Mouse (Mus musculus) subcutaneous adipose tissue, adult 2 months (tissue): Measurements from ENCODE around the gene Olfr533. TPM values are rescaled to one million over a fixed set of nuclear protein-coding genes. Genes with fewer than 3 reads are reported as not detected.

ENCODE experiments used
- polyA plus RNA-seq: library from polyadenylated mRNA; depleted of rRNA; stranded (reverse); fragments of >200 nt; gene quantifications from 2 replicates; pipeline ENCODE4 v1.2.3, GENCODE M21; 2012; ENCODE audit warnings: low replicate concordance; rRNA removed

Gene Olfr533
- polyA plus RNA-seq = not detected in 2 replicates

DNA sequence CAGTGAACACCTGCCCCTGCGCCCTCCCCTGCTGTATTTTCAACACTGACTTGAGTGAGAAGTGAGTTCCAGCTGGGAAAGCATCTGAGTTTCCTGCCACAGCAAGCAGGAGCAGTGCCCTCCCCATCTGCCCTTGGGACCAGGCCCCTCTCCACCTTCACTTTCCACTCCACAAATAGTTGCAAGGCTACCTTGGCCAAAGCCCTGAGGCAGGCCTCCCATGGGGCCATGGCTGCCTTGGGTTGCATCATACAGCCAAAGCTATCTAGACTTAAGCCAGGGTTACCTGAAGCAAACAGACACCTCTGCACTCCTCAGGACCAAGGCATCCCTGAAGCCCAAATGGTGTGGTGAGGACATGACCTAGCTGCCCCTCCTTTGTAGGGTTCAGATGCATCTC lies at the start of gene Olfr533:
Gene Olfr533, plus strand, starts transcription at position 301 of the 400 bp plus-strand sequence.

DNA sequence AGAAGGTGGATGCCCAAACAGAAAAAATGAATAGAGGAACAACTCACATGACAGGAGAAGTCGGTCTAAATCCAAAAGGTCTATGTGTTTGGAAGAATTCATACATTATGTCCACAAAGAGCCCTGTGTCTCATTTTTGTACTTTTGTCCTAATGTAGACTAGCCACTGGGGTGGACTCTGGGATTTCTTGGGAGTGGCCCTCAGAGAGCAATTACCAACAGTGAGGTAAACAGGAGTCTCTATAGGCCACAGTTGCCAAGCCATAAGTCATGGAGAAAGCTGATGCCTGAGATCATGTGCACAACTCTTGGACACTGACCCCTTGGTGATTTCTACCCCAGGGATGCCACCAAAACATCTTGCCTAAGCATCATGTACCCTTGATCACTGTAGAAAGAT lies 41.6 kb upstream of the Olfr533 start, which contains the start of gene Olfr532:
Gene Olfr532, minus strand, starts transcription at position 101 of the 400 bp plus-strand sequence.

DNA sequence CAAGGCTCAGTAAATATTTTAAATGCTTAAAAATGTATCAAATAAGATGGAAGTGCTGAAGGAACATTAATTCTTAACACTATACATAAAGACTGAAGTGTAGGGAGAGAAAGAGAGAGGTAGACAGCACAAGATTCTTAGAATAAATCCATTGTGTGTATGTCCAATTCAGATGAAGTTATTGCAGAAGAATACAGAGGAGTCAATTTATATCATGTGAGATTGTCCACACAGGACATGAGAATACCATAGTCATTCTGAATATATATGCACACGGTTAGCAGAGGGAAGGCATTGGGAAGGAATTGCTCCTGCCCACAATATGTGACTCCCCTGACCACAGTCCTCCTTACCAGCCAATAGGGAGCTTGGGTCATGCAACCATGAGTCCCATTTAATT lies 20.7 kb downstream of the Olfr533 start, which contains the start of gene Olfr535:
Gene Olfr535, plus strand, starts transcription at position 301 of the 400 bp plus-strand sequence.

DNA sequence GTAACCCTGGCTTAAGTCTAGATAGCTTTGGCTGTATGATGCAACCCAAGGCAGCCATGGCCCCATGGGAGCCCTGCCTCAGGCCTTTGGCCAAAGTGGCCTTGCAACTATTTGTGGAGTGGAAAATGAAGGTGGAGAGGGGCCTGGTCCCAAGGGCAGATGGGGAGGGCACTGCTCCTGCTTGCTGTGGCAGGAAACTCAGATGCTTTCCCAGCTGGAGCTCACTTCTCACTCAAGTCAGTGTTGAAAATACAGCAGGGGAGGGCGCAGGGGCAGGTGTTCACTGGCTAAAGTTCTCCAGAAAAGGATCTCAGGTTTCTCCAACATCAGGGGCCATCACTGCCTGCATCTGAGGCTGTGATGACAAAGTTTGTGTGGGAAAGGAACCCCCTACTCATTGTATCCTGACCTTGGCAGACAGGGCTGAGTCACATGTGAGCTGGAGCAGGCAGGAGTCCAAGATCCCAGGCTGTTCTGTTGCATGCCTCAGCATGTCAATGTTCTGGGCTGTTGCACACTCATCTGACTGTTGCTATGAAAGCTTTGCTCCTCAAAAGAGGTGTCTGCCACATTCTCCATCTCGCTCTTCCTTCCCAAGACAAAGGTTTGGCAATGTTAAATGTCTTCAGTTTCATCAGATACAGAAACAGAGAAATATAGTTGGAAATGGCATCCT lies 44.3 kb downstream of the Olfr533 start, which contains the start of gene Olfr536:
Gene Olfr536, minus strand, starts transcription at position 51 of the 676 bp plus-strand sequence.

Other genes starting within 250 kb of the Olfr533 start
- 0.36 and 1.7 TPM in 2 replicates for gene Cd163l1, start 245.1 kb upstream of the Olfr533 start, polyA plus RNA-seq
- 0.04 and 0.13 TPM in 2 replicates for gene 5830411N06Rik, start 216.1 kb upstream of the Olfr533 start, polyA plus RNA-seq
- gene Olfr525, start 142.5 kb upstream of the Olfr533 start, polyA plus RNA-seq = not detected in 2 replicates
- not detected in 2 replicates for gene Olfr527, start 129.4 kb upstream of the Olfr533 start, polyA plus RNA-seq
- gene Olfr60, start 101.7 kb upstream of the Olfr533 start, polyA plus RNA-seq = 0.13 and 0.27 TPM in 2 replicates
- gene Olfr530, start 87.0 kb upstream of the Olfr533 start, polyA plus RNA-seq = not detected in 2 replicates
- not detected in 2 replicates for gene Olfr531, start 60.5 kb upstream of the Olfr533 start, polyA plus RNA-seq
- gene Olfr532, start 41.7 kb upstream of the Olfr533 start, polyA plus RNA-seq = not detected in 2 replicates
- gene Olfr535, start 20.8 kb downstream of the Olfr533 start, polyA plus RNA-seq = not detected in 2 replicates
- gene Olfr536, start 44.0 kb downstream of the Olfr533 start, polyA plus RNA-seq = not detected in 2 replicates
- gene Olfr538, start 104.5 kb downstream of the Olfr533 start, polyA plus RNA-seq = not detected in 2 replicates
- gene Olfr46, start 137.9 kb downstream of the Olfr533 start, polyA plus RNA-seq = not detected in 2 replicates
- gene Olfr61, start 165.6 kb downstream of the Olfr533 start, polyA plus RNA-seq = not detected in 2 replicates
- not detected in 2 replicates for gene Olfr53, start 183.1 kb downstream of the Olfr533 start, polyA plus RNA-seq
- gene Olfr539, start 196.6 kb downstream of the Olfr533 start, polyA plus RNA-seq = not detected in 2 replicates
- not detected in 2 replicates for gene Olfr45, start 218.6 kb downstream of the Olfr533 start, polyA plus RNA-seq
- not detected in 2 replicates for gene Olfr541, start 233.9 kb downstream of the Olfr533 start, polyA plus RNA-seq